Mouse (Mus musculus): ENCODE results near the gene Adar. TPM values are rescaled to one million over a fixed set of nuclear protein-coding genes. Genes with fewer than 3 reads are reported as not detected.

Gene Adar
- polyA plus RNA-seq, 1 experiment from 2014 or later = 11.7 TPM

GRCm38 (mm10) chr3:89752307-89752706, 37.5 kb downstream of the Adar start:
- WGBS = 33% methylated on average over 1 of the region's 1 CpGs
- Histone ChIP-seq H3K27me3 (no peaks in the 10 kb centered on the region), H3K9ac (no peak overlapping the region)

GRCm38 (mm10) chr3:89755283-89755682, 40.5 kb downstream of the Adar start:
- no peak for ATAC-seq (replicated peaks; ENCODE audit: low FRiP score)
- Histone ChIP-seq H3K27me3 (no peaks in the 10 kb centered on the region), H3K9me3 (replicated peaks) (no peaks in the 10 kb centered on the region), H3K9ac (no peak overlapping the region), H3K4me2 (no peak overlapping the region), H3K27ac (no peak overlapping the region), H3K36me3 (peaks cover 16% of the 10 kb centered on the region), H3K4me3 (replicated peaks) (no peak overlapping the region), H3K4me1 (no peaks in the 10 kb centered on the region)
- 71% methylated on average over 6 of the region's 6 CpGs for WGBS

More at GRCm38 (mm10) chr3:89752307-89752706, 37.5 kb downstream of the Adar start:
- Histone ChIP-seq H3K4me3 (replicated peaks) (no peak overlapping the region), H3K36me3 (peaks cover 44% of the 10 kb centered on the region), H3K4me1 (no peaks in the 10 kb centered on the region), H3K9me3 (replicated peaks) (no peaks in the 10 kb centered on the region), H3K4me2 (no peak overlapping the region), H3K27ac (no peak overlapping the region)
- 0 out of 2 replicates have a peak, but pooled peaks have one; percentile 36 for ATAC-seq (replicated peaks; ENCODE audit: low FRiP score)

GRCm38 (mm10) chr3:89757851-89758250, 43.0 kb downstream of the Adar start:
- H3K4me1 ChIP-seq = no peaks in the 10 kb centered on the region
- no peaks in the 10 kb centered on the region for H3K36me3 ChIP-seq
- H3K4me2 ChIP-seq = no peak overlapping the region
- WGBS = 70% methylated on average over 2 of the region's 2 CpGs
- H3K9me3 ChIP-seq (replicated peaks) = no peaks in the 10 kb centered on the region
- no peak for ATAC-seq (replicated peaks; ENCODE audit: low FRiP score)
- H3K4me3 ChIP-seq (replicated peaks) = no peak overlapping the region
- no peak overlapping the region for H3K27ac ChIP-seq
- no peak overlapping the region for H3K9ac ChIP-seq
- no peaks in the 10 kb centered on the region for H3K27me3 ChIP-seq

- Histone ChIP-seq H3K4me1 (peaks cover 10% of the 10 kb centered on the region), H3K9me3 (replicated peaks) (no peaks in the 10 kb centered on the region), H3K27ac (no peak overlapping the region), H3K9ac (no peak overlapping the region), H3K36me3 (no peaks in the 10 kb centered on the region), H3K4me2 (no peak overlapping the region), H3K27me3 (0 out of 2 replicates have a peak, but pooled peaks cover 4% of the 10 kb centered on the region), H3K4me3 (replicated peaks) (no peak overlapping the region)
- no peak for ATAC-seq (replicated peaks; ENCODE audit: low FRiP score)
- 52% methylated on average over 3 of the region's 3 CpGs for WGBS
These were observed 45.0 kb downstream of the Adar start for GRCm38 (mm10) chr3:89759786-89760185.

- peaks cover 7% of the 10 kb centered on the region; the same call in 1 of the 2 replicates for H3K27me3 ChIP-seq
- no peak within 1 kb of the TSS for H3K9ac ChIP-seq
- H3K36me3 ChIP-seq = no peaks in the 10 kb centered on the region
- H3K4me1 ChIP-seq = peaks cover 10% of the 10 kb centered on the region
- under 1% methylated on average over 36 of the region's 36 CpGs for WGBS
- H3K4me2 ChIP-seq = peak within 1 kb of the TSS; percentile 60
- no peak within 1 kb of the TSS for H3K27ac ChIP-seq
- peak within 1 kb of the TSS; percentile 29 for H3K4me3 ChIP-seq (replicated peaks)
- H3K9me3 ChIP-seq (replicated peaks) = no peaks in the 10 kb centered on the region
- ATAC-seq (replicated peaks; ENCODE audit: low FRiP score) = peak; percentile 92
These were observed 49.4 kb downstream of the Adar start, which contains the start of gene Chrnb2 for GRCm38 (mm10) chr3:89764119-89764724. Chrnb2 (minus strand) TSS chr3:89764632.

- Histone ChIP-seq H3K4me3 (replicated peaks) (no peak overlapping the region), H3K9me3 (replicated peaks) (no peaks in the 10 kb centered on the region), H3K9ac (no peak overlapping the region), H3K4me2 (no peak overlapping the region), H3K27me3 (peaks cover 3% of the 10 kb centered on the region; the same call in 1 of the 2 replicates), H3K36me3 (no peaks in the 10 kb centered on the region), H3K4me1 (peaks cover 26% of the 10 kb centered on the region), H3K27ac (no peak overlapping the region)
- 62% methylated on average over 7 of the region's 7 CpGs for WGBS
- ATAC-seq (replicated peaks; ENCODE audit: low FRiP score) = no peak
These were observed 54.8 kb downstream of the Adar start for GRCm38 (mm10) chr3:89769584-89769983.

- no peak for ATAC-seq (replicated peaks; ENCODE audit: low FRiP score)
- Histone ChIP-seq H3K4me1 (peaks cover 35% of the 10 kb centered on the region), H3K4me2 (no peak overlapping the region), H3K9ac (no peak overlapping the region), H3K27me3 (peaks cover 3% of the 10 kb centered on the region; the same call in 1 of the 2 replicates), H3K9me3 (replicated peaks) (no peaks in the 10 kb centered on the region), H3K27ac (no peak overlapping the region), H3K36me3 (peaks cover 1% of the 10 kb centered on the region; the same call in 1 of the 2 replicates), H3K4me3 (replicated peaks) (no peak overlapping the region)
- 36% methylated on average over 2 of the region's 2 CpGs for WGBS
These were observed 55.7 kb downstream of the Adar start for GRCm38 (mm10) chr3:89770425-89771002.

- Histone ChIP-seq H3K27ac (peak overlapping the region; percentile 98), H3K27me3 (no peaks in the 10 kb centered on the region), H3K9ac (peak overlapping the region; percentile 99), H3K9me3 (replicated peaks) (no peaks in the 10 kb centered on the region), H3K4me2 (peak overlapping the region; percentile 86), H3K36me3 (peaks cover 22% of the 10 kb centered on the region), H3K4me1 (peaks cover 40% of the 10 kb centered on the region), H3K4me3 (replicated peaks) (peak overlapping the region; percentile 93)
- peak; percentile 66 for ATAC-seq (replicated peaks; ENCODE audit: low FRiP score)
- under 1% methylated on average over 17 of the region's 17 CpGs for WGBS
These were observed 57.8 kb downstream of the Adar start for GRCm38 (mm10) chr3:89772588-89772967.

- Histone ChIP-seq H3K9me3 (replicated peaks) (no peaks in the 10 kb centered on the region), H3K9ac (peak within 1 kb of the TSS; percentile 99), H3K4me2 (peak within 1 kb of the TSS; percentile 86), H3K4me1 (peaks cover 40% of the 10 kb centered on the region), H3K27ac (peak within 1 kb of the TSS; percentile 98), H3K36me3 (peaks cover 27% of the 10 kb centered on the region), H3K4me3 (replicated peaks) (peak within 1 kb of the TSS; percentile 93), H3K27me3 (no peaks in the 10 kb centered on the region)
- peak; percentile 93 for ATAC-seq (replicated peaks; ENCODE audit: low FRiP score)
- WGBS = under 1% methylated on average over 79 of the region's 90 CpGs
These were observed 58.3 kb downstream of the Adar start, which contains the start of gene Ube2q1 for GRCm38 (mm10) chr3:89772968-89773709. Ube2q1 (plus strand) TSS chr3:89773616.

- 0% methylated on average over 27 of the region's 37 CpGs for WGBS
These were observed 59.0 kb downstream of the Adar start for GRCm38 (mm10) chr3:89773740-89774211.

GRCm38 (mm10) chr3:89774236-89774960, 59.6 kb downstream of the Adar start:
- H3K27ac ChIP-seq = peak overlapping the region; percentile 98
- H3K4me2 ChIP-seq = peak overlapping the region; percentile 86
- WGBS = 39% methylated on average over 15 of the region's 15 CpGs
- no peaks in the 10 kb centered on the region for H3K9me3 ChIP-seq (replicated peaks)
- H3K36me3 ChIP-seq = peaks cover 40% of the 10 kb centered on the region
- peak overlapping the region; percentile 93 for H3K4me3 ChIP-seq (replicated peaks)
- H3K4me1 ChIP-seq = peaks cover 40% of the 10 kb centered on the region
- no peak for ATAC-seq (replicated peaks; ENCODE audit: low FRiP score)
- H3K9ac ChIP-seq = peak overlapping the region; percentile 99
- no peaks in the 10 kb centered on the region for H3K27me3 ChIP-seq

More at GRCm38 (mm10) chr3:89773740-89774211, 59.0 kb downstream of the Adar start:
- peaks cover 34% of the 10 kb centered on the region for H3K36me3 ChIP-seq
- H3K27ac ChIP-seq = peak overlapping the region; percentile 98
- H3K4me3 ChIP-seq (replicated peaks) = peak overlapping the region; percentile 93
- peak overlapping the region; percentile 86 for H3K4me2 ChIP-seq
- ATAC-seq (replicated peaks; ENCODE audit: low FRiP score) = peak; percentile 57
- H3K4me1 ChIP-seq = peaks cover 40% of the 10 kb centered on the region
- no peaks in the 10 kb centered on the region for H3K9me3 ChIP-seq (replicated peaks)
- peak overlapping the region; percentile 99 for H3K9ac ChIP-seq
- H3K27me3 ChIP-seq = no peaks in the 10 kb centered on the region

Measured in kidney, embryonic 15.5 days (tissue).